Mouse (Mus musculus): Measurements from ENCODE around the gene Myo3a. TPM values are rescaled to one million over a fixed set of nuclear protein-coding genes. Genes with fewer than 3 reads are reported as not detected.

Gene Myo3a
- not detected for polyA plus RNA-seq (2015; fragmentation: Illumina TruSeq; extraction: RNeasy Lipid Tissue Mini Kit (QIAGEN cat#74804); ENCODE audit: insufficient read depth, low replicate concordance)

GRCm38 (mm10) chr2:22227308-22227707 lies at the start of gene Myo3a:
Myo3a (plus strand) TSS chr2:22227503.

GRCm38 (mm10) chr2:22621828-22622731 lies 394.8 kb downstream of the Myo3a start, which contains the start of gene Gad2:
Gad2 (plus strand) TSS chr2:22622205.

